Mouse (Mus musculus) embryo, embryonic 10.5 days (tissue): ENCODE measurements around the gene Ttc23.
A peak's percentile ranks its signal among the peaks of the same experiment; 100 is the strongest.

ENCODE experiments used
- DNase-seq: peaks from one replicate; pipeline ENCODE4 v3.0.0-alpha.2; 2015; ENCODE audit warnings: low spot score

Gene Ttc23

GRCm38 (mm10) chr7:67697892-67698630, 50.9 kb downstream of the Ttc23 start:
- no peak for DNase-seq

DNA sequence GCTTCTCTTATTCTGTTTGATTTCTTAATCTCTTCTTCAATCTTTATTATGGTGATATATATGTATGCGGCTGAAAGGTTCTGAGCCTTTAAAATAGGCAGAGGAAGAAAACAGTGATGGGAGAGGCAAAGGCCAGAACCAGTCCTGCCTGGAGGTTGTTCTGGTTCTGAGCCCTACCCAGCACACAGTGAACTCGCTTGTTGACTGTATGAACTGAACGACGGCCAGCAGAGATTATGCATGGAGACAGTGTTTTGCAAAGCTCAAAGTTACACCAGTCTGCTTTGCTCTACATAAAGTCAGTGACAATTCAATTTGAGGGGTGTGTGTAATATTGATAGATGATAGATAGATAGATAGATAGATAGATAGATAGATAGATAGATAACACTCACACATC, 52.1 kb downstream of the Ttc23 start:
- no peak for DNase-seq

DNA sequence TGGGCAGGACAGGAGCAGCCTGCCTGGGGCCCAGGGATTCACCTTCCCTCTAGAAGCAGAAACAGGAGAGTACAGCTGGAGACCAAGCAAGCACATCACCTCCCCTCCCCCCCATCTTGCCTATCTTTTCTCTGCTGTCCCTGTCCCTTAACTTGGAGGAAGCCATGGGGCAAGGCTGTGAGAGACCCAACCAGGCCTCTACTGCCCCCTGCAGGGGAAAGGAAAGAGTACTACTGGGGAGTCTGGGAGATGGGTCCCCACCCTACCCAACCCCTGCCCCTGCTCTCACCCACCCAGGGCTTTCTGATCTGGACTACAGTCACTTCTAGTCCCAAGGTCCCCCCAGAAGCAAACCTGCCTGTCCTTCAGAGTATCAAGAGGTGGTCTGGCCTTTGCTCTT, 53.6 kb downstream of the Ttc23 start:
- DNase-seq: peak; percentile 67

GRCm38 (mm10) chr7:67701252-67701914, 54.2 kb downstream of the Ttc23 start:
- DNase-seq: no peak

DNA sequence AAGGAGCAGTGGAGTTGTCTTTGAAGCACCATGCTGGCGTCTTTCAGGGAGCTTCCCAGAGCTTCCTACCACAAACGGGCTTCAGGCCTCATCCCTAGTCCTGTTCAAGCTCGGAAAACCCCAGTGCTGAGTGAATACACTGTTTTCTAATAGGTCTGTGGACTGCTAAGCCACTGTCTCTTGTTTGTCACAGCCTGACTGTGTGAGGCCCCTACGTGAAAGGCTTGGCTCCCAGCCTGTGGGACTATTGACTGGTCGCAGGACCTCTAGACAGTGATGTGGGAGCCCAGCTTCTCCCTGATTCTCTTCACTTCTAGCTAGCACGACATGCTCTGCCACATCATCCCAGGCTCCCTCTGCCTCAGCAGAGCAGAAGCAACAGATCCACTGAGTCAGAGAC, 61.0 kb downstream of the Ttc23 start:
- no peak for DNase-seq

DNA sequence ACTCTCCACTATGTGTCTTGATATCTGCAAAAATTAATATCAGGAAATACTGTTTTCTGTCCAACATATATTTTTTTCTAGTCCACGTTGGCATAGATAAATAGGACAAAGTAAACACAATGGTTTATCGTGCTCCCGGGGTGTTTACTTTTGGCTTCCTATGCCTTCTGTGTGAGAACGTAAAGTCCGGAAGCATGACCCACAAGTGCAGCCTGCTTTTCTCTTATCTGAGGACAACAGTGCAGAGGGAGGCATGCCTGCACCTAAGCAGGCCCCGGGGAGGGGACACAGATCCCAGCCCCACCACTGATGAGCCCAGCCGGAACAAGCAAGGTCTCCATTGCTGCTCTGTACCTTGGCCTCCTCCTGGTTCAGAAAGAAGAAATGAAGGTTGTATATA, 63.0 kb downstream of the Ttc23 start:
- DNase-seq: no peak

DNA sequence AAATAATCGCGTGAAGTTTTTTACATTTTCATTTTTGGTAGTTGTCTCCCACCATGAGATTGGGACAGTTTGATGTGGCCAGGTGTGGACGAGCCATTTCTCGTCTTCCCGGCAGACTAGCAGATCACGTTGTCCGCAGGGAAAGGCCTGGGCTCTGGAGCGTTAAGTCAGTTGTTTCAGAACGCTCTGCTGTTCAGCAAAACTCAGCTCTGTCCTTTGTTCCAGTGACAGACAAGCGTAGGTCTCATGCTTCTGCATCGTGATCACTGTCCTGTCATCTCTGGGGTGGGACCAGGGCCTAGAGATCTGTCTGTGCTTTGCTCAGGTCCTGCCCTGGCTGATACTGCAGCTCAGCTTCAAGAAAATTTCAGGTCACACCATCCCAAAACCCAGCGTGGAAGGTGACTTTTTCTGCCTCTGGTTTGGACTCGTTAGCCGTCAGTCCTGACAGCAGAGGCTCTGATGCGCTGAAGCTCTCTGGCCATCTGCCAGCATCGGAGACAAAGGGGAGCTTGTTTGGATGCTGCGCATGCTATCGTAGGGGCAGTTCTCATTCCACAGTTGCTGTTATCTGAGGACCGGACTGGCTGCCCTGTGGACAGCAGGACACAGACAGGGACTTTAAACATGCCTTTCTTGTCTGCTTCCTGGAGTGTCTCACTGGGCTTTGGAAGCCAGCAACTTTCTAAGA, 66.8 kb downstream of the Ttc23 start:
- DNase-seq: peak; percentile 62

GRCm38 (mm10) chr7:67715176-67715575, 68.0 kb downstream of the Ttc23 start:
- DNase-seq: no peak

DNA sequence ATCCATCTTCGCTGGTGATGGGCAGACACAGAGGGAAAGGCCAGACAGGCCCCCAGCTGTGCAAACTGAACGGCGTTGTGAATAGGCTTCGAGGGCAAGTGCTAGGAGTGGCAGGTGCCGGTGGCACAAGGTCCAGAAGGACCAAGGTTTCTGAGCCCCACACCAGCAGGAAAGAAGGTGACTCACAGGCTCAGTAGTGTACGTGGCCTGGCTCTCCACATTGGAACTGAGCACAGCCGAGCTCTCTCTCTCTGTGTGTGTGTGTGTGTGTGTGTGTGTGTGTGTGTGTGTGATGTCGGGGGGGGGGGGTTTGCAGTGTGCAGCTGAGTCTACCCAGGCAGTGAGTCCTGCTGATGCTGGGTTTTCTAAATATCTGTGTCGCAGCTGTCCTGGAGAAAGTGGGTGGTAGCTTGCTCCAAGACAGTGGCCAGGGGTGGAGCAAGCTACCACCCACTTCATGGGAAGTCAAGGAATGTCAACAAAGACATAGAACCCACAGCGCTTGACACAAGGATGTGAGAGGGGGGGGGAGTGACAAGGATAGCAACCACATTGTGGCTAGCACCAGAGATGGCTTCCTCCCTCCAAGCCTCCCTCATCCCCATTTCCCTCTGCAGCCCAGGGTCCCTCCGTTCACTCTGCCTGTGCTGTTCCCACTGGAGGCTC, 69.1 kb downstream of the Ttc23 start:
- no peak for DNase-seq

GRCm38 (mm10) chr7:67716925-67717324, 69.7 kb downstream of the Ttc23 start:
- no peak for DNase-seq

GRCm38 (mm10) chr7:67717520-67717919, 70.3 kb downstream of the Ttc23 start:
- no peak for DNase-seq

DNA sequence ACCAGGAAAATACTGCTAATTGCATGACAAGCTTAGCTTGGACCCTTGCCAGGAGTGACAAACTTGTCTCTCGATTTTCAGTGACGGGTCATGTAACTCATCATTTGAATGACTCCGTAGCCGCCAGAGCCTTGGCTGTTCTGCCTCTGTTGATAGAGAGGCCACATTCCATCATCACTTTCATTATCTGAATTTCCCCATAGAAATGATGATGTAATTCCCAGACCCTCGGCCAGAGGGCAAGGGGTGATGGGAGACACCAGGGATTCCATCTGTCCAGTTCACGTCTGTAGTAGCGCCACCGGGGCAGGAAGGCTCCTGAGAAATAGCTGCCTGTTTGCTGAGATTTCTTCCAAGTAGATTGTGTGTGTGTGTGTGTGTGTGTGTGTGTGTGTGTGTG, 71.6 kb downstream of the Ttc23 start:
- no peak for DNase-seq

- DNase-seq: no peak
Measured at GRCm38 (mm10) chr7:67722163-67722562, 75.0 kb downstream of the Ttc23 start.

DNA sequence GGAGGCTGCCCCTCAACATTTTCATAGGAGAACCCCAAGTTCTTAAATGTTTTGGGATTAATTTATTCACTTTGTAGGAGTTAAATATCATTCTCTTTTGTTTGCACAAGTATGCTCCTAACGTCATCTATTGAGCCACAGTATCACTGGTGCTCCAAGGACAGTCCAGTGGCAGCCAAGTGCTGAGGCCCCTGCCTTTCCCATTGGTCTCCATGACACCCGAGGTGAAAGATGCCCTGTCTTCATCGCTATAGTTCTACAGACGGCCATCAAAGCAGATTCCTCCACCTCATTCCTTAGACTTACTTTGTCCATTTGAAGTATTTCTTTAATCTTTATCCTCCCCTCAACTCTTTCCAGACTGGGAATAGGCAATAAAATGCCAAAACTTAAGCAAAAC, 77.3 kb downstream of the Ttc23 start:
- no peak for DNase-seq

DNA sequence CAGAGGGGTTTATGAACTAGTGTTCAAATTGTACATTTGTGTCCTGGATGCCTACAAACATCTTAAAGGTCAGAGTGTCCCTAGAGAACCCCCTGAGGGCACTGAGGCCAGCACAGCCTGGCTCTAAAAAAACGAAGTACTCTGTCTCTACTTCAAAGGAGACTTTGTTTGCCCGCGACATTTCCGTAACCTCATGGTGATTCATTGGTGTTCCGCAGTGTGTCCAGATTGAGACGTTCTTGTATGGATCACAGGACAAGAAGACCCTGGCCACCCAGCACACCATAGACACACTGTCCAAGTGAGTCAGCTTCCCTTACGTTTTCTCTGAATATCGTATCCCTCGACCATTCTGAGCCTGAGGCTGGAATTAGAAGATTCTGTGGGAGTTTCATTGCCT, 77.8 kb downstream of the Ttc23 start:
- DNase-seq: peak; percentile 33

DNA sequence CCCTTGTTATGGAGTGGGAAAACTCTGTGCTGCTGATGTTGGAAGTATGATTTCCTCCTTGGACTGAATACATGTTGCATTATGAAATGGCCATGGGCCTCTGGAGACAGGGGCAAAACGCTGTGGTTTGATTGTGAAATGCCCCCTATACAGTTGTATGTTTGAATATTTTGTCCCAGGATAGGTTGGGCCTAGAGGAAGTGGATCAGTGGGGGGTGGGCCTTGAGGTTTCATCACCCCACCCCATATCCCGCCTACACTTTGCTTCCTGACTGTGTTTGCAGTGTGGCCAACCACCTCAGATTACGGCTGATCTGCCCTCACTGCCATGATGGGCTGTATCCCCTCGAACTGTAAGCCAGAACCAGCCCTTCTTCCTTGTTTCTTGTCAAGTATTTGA, 81.0 kb downstream of the Ttc23 start:
- DNase-seq: no peak

- no peak for DNase-seq
Measured at GRCm38 (mm10) chr7:67728809-67729208, 81.6 kb downstream of the Ttc23 start.

- no peak for DNase-seq
Measured at GRCm38 (mm10) chr7:67730431-67731110, 83.4 kb downstream of the Ttc23 start.

DNA sequence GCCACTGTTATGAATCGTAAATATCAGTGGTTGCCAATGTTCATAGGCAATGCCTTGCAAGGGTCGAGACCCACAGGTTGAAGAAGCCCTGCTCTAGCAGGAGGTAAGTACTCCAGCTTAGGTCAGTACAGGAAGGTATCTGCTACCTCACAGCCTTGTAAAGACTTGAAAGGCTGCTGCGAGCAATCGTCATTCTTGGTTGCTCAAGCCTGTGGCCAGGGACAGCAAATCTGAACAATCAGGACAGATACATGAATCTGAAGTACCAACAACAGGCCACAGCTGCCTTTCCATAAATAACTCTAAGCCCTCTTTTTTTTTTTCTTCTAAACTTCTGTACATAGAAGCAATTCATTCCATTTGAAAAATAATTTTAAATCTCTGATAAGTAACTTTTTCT, 85.1 kb downstream of the Ttc23 start:
- DNase-seq: no peak

DNA sequence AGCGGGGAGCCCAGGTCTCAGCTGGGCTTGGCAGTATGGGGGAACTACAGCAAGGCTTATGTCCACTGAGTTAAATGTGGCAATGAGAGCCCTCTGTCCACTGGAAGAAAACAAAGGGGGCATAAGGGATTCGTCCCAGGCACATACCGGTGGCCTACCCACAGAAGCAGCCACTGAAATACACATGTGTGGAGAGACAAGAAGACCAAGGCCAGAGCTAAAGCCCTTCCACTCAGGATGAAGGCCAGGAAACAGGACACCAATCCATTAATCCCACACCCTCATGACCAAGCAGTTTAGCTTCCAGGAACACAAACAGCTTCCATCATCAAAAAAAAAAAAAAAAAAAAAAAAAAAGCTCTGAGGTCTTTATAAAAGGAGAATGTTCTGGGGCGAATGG, 93.2 kb downstream of the Ttc23 start:
- no peak for DNase-seq

DNA sequence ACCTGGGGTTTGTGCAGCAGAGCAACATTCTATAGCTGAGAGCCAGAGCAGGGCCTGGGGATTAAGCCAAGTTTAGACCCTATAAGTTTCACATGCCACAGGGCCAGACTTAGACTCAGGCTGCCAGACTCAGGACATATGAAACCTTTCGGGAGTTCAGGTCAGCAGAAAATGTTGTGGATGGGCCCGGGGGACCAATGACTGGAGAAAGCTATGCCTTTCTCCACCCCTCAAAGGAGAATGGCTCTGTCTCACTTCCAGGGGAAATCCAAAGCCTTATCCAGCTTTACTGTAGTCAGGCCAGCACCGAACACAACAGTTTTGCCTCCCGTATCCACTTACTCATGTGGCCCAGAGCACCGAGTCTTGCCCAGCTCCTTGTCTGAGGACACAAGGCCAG, 93.6 kb downstream of the Ttc23 start:
- no peak for DNase-seq

GRCm38 (mm10) chr7:67741706-67742105, 94.5 kb downstream of the Ttc23 start:
- no peak for DNase-seq
